ENCODE assay signal across 25 mouse cellular contexts in the genomic region with DNA sequence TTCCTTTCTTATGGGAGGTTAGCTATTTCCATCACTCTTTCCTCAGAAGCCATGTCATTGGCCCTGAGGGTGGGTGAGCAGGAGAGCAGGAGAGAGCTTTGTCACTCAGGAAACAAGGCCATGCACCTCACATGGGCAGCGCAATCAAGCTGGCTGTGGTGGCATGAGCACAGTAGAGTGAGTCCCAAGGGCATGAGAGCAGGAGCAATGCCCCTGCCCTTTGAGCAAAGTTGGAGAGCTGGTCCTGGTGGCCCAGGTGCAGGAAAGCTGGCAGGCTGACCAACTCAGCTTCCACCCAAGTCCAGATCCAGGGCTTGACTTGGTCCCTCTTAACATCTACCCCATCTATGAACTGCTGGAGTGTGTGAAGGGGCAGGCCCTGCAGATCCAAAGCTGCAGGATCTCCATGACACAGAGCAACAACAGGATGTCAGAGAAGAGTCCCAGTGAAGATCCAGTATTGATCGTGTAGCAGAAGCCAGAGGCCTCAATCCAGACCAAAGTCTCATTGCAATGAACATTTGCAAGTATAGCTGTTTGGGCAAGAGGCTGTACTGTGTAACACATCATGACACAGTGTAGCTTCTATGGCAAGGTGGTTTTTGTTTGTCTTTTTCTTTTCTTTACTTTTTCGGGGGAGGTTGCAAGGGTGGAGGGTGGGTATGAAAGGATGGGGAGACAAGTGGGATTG. TPM values are rescaled to one million over a fixed set of nuclear protein-coding genes. Genes with fewer than 3 reads are reported as not detected.
"Had no signal": no experiment of that assay in that cellular context is flagged by ENCODE, and none has a peak within 500 bp of the region (broad histone marks: within the 10 kb centered on the region; RNA-seq: fewer than 3 reads in every experiment).

No protein-coding gene starts in this region.

- H3K4me2 ChIP-seq: lung, embryonic 15.5 days; midbrain, embryonic 11.5 days; midbrain, embryonic 13.5 days; midbrain, embryonic 15.5 days; neural tube, embryonic 12.5 days; stomach, embryonic 15.5 days had no signal

- H3K9ac ChIP-seq: lung, embryonic 15.5 days; midbrain, embryonic 13.5 days; midbrain, embryonic 15.5 days; neural tube, embryonic 12.5 days; stomach, embryonic 15.5 days had no signal

- H3K27me3 ChIP-seq: lung, embryonic 15.5 days; midbrain, embryonic 13.5 days; midbrain, embryonic 15.5 days; neural tube, embryonic 12.5 days; stomach, embryonic 15.5 days had no signal

- H3K4me1 ChIP-seq: lung, embryonic 15.5 days; midbrain, embryonic 13.5 days; midbrain, embryonic 15.5 days; neural tube, embryonic 12.5 days; stomach, embryonic 15.5 days had no signal

- H3K27ac ChIP-seq: lung, embryonic 15.5 days; macrophage; midbrain, embryonic 13.5 days; midbrain, embryonic 15.5 days; neural tube, embryonic 12.5 days; stomach, embryonic 15.5 days; stomach, postnatal 0 days had no signal

- H3K9me3 ChIP-seq: lung, embryonic 15.5 days; midbrain, embryonic 13.5 days; midbrain, embryonic 15.5 days; neural tube, embryonic 12.5 days; stomach, embryonic 15.5 days had no signal

- H3K36me3 ChIP-seq: lung, embryonic 15.5 days; midbrain, embryonic 13.5 days; midbrain, embryonic 15.5 days; neural tube, embryonic 12.5 days; stomach, embryonic 15.5 days had no signal

- ATAC-seq: lung, postnatal 0 days; midbrain, embryonic 13.5 days; midbrain, embryonic 15.5 days had no signal

- H3K4me3 ChIP-seq: lung, embryonic 15.5 days; megakaryocyte, embryonic 14.5 days; midbrain, embryonic 13.5 days; midbrain, embryonic 15.5 days; neural tube, embryonic 12.5 days; stomach, embryonic 15.5 days had no signal

- DNase-seq: lung, adult 2 months; lung, postnatal 14 days; lung, postnatal 36 days; right cerebral cortex, postnatal 14 days; thymus, adult 2 months; thymus, postnatal 25 days; thymus, postnatal 4 days had no signal

RNA-seq across cellular contexts. Expression of a gene that starts 10.0 kb away (rescaled TPM):
- total RNA-seq: megakaryocyte progenitor cell, adult 5-6 weeks; midbrain, postnatal 0 days; monocyte, adult 5-6 weeks; neutrophil, adult 5-6 weeks had no signal
- polyA plus RNA-seq: macrophage; midbrain, embryonic 13.5 days; midbrain, embryonic 15.5 days; neural tube, embryonic 12.5 days; neural tube, embryonic 14.5 days; spleen, adult 2 months; urinary bladder, adult 2 months had no signal

RNA-seq across cellular contexts. Expression of a gene that starts 35.2 kb away (rescaled TPM):
- total RNA-seq: megakaryocyte progenitor cell, adult 5-6 weeks; midbrain, postnatal 0 days; neutrophil, adult 5-6 weeks had no signal
- polyA plus RNA-seq: lung, embryonic 15.5 days; macrophage; midbrain, embryonic 11.5 days; midbrain, embryonic 13.5 days; midbrain, embryonic 15.5 days; midbrain, postnatal 0 days; neural tube, embryonic 12.5 days; neural tube, embryonic 14.5 days; spleen, adult 2 months; stomach, postnatal 0 days; testis, adult 2 months; thymus, adult 2 months; urinary bladder, adult 2 months had no signal
